Mouse (Mus musculus) liver, postnatal 0 days (tissue): Measurements from ENCODE around the gene Gtsf1l.

ENCODE experiments used
- CTCF ChIP-seq: sonication (generic); IDR thresholded peaks from 2 replicates; pipeline ENCODE4 v1.5.1; 2016; ENCODE audit warnings: antibody characterized with exemption, low read depth
- EP300 ChIP-seq: IDR thresholded peaks from 2 replicates; pipeline ENCODE4 v1.6.1; 2016; ENCODE audit warnings: antibody characterized with exemption, low read depth, mild to moderate bottlenecking

GRCm38 (mm10) chr2:163055715-163056114 is 31.9 kb downstream of the Gtsf1l start:
- TF ChIP-seq CTCF (no peak), EP300 (no peak)
